Mouse (Mus musculus) heart, adult 2 months (tissue): ENCODE measurements at regions not wholly inside any gene's neighbourhood (a gene's known extent, or its start where the extent isn't known, plus 50 kb on each side); places are given as distances from the start of the nearest gene placed in this dataset.

Source experiments
- CTCF ChIP-seq: fragments of 200-600 bp; IDR thresholded peaks from 2 replicates; pipeline ENCODE4 v1.8.1; 2022; ENCODE audit warnings: antibody characterized with exemption, mild to moderate bottlenecking, moderate library complexity
- POLR2A ChIP-seq: fragments of 200-500 bp; IDR thresholded peaks from 2 replicates; pipeline ENCODE4 v1.6.1; 2011; ENCODE audit warnings: mild to moderate bottlenecking, low read depth, low read length, control low read depth; ENCODE audit not compliant: insufficient read depth

GRCm38 (mm10) chr6:6316725-6317124, 99.8 kb upstream of the Slc25a13 start:
- no peak for TF ChIP-seq CTCF
- no peak for TF ChIP-seq POLR2A
